Mouse (Mus musculus) liver, embryonic 16.5 days (tissue): ENCODE measurements around the gene Hist1h2aa. TPM values are rescaled to one million over a fixed set of nuclear protein-coding genes. Genes with fewer than 3 reads are reported as not detected.

ENCODE experiments used
- ATAC-seq: fragments of 200-750 bp; cut with Nextera tagmentation; 2 replicates; pipeline ENCODE4 v1.8.0; 2017; ENCODE audit warnings: low read depth, mild to moderate bottlenecking, moderate number of reproducible peaks, moderate library complexity
- H3K27ac ChIP-seq: fragments of 300-500 bp; sonication (generic); 2 replicates; pipeline ENCODE4 v1.5.1; 2014; ENCODE audit warnings: mild to moderate bottlenecking, low read length
- H3K27me3 ChIP-seq: fragments of 300-500 bp; sonication (generic); 2 replicates; pipeline ENCODE4 v1.6.1; 2014; ENCODE audit warnings: low read depth, low read length, mixed read lengths; ENCODE audit not compliant: control insufficient read depth, insufficient read depth
- H3K36me3 ChIP-seq: fragments of 300-500 bp; sonication (generic); 2 replicates; pipeline ENCODE4 v1.6.1; 2014; ENCODE audit warnings: mild to moderate bottlenecking; ENCODE audit not compliant: control insufficient read depth, insufficient read depth
- H3K4me1 ChIP-seq: fragments of 300-500 bp; sonication (generic); 2 replicates; pipeline ENCODE4 v1.6.1; 2014; ENCODE audit warnings: low read depth, low read length, mixed read lengths; ENCODE audit not compliant: control insufficient read depth
- H3K4me2 ChIP-seq: fragments of 300-500 bp; sonication (generic); 2 replicates; pipeline ENCODE4 v1.6.1; 2014; ENCODE audit warnings: low read depth, low read length, mixed read lengths
- H3K4me3 ChIP-seq: fragments of 300-500 bp; sonication (generic); 2 replicates; pipeline ENCODE4 v1.5.1; 2014; ENCODE audit warnings: low read depth, mild to moderate bottlenecking, low read length
- H3K9ac ChIP-seq: fragments of 300-500 bp; sonication (generic); 2 replicates; pipeline ENCODE4 v1.6.1; 2014; ENCODE audit warnings: low read depth, low read length
- H3K9me3 ChIP-seq: fragments of 300-500 bp; sonication (generic); replicated peaks from 2 replicates; pipeline ENCODE4 v1.6.1; 2016; ENCODE audit warnings: low read length; ENCODE audit not compliant: control insufficient read depth
- WGBS: fragments of 180-500 bp; shearing (Covaris S2); extraction: QIAGEN DNeasy Blood & Tissue Kit; methylation state at CpG from one replicate; pipeline ENCODE4 v1.1.7; 2014; ENCODE audit not compliant: insufficient replicate concordance; 5-methylcytosine and 5-hydroxymethylcytosine counted together
- polyA plus RNA-seq: library from polyadenylated mRNA; unstranded; fragments of >200 nt; fragmentation: Nextera tagmentation; extraction: Ambion mirVana; gene quantifications from 2 replicates; pipeline ENCODE4 v1.2.1, GENCODE M21; 2015

Gene Hist1h2aa
- polyA plus RNA-seq, 1 experiment from 2014 or later: not detected

DNA sequence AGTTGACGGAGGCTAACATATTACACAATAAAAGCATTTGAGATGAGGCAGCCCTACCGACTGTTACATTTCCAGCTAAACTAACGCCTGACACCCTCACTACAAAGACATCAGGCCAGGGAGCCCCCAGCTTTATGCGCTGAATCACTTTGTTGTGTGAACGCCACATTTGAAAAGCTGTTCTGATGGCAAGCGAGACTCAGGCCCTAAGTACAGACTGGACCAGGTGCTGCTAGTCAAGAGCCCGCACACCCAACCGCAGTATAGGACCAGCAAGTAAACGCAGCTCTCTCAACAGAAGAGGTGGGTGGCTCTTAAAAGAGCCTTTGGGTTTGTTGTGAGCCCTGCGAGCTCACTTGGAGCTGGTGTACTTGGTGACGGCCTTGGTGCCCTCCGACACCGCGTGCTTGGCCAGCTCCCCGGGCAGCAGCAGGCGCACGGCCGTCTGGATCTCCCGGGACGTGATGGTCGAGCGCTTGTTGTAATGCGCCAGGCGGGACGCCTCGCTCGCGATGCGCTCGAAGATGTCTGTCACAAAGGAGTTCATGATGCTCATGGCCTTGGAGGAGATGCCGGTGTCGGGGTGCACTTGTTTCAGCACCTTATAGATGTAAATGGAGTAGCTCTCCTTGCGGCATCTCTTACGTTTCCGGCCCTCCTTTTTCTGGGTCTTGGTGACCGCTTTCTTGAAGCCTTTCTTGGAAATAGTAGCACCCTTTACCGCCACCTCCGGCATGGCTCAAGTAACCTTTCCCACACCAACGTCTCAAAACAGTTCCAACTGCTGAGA lies 646 bp upstream of the Hist1h2aa start, which contains the start of gene Hist1h2ba:
Hist1h2ba (minus strand) TSS at position 736 of the 790 bp plus-strand sequence.
- Histone ChIP-seq H3K36me3 (no peaks in the 10 kb centered on the region), H3K4me1 (no peaks in the 10 kb centered on the region), H3K4me3 (no peak within 1 kb of the TSS), H3K9me3 (no peaks in the 10 kb centered on the region), H3K27ac (no peak within 1 kb of the TSS), H3K9ac (no peak within 1 kb of the TSS), H3K27me3 (no peaks in the 10 kb centered on the region), H3K4me2 (no peak within 1 kb of the TSS)
- 86% methylated on average over 35 of the region's 39 CpGs for WGBS
- no peak for ATAC-seq

GRCm38 (mm10) chr13:23938699-23939098 lies 4.4 kb downstream of the Hist1h2aa start:
- Histone ChIP-seq H3K9ac (no peak overlapping the region), H3K4me1 (no peaks in the 10 kb centered on the region), H3K27ac (no peak overlapping the region), H3K4me3 (no peak overlapping the region), H3K36me3 (no peaks in the 10 kb centered on the region), H3K27me3 (no peaks in the 10 kb centered on the region), H3K9me3 (no peaks in the 10 kb centered on the region), H3K4me2 (no peak overlapping the region)
- ATAC-seq: no peak
- 59% methylated on average over 1 of the region's 1 CpGs for WGBS

- 53% methylated on average over 6 of the region's 6 CpGs for WGBS
- Histone ChIP-seq H3K27me3 (no peaks in the 10 kb centered on the region), H3K4me3 (no peak overlapping the region), H3K4me1 (no peaks in the 10 kb centered on the region), H3K4me2 (no peak overlapping the region), H3K27ac (no peak overlapping the region), H3K9ac (no peak overlapping the region), H3K9me3 (no peaks in the 10 kb centered on the region), H3K36me3 (no peaks in the 10 kb centered on the region)
- no peak for ATAC-seq
These were observed 6.0 kb downstream of the Hist1h2aa start for GRCm38 (mm10) chr13:23940291-23940690.

DNA sequence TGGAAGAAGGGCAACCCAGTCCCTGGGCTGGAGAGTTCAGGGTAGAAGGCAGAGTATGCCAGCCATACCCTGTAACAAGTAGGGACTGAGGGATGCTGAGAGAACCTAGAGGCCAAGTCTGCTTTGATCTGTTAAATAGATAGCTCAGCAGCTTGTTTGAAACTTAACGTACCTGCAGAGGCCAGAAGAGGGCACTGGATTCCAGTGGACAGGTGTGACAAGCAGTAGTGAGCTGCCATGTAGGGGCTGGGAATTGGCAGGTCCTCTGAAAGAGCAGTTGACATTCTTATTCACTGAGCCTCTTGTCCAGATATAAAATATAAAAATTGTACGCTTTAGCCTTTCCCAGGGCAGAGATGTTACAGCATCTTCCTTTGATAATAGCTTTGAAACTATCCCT lies 8.6 kb downstream of the Hist1h2aa start:
- 60% methylated on average over 2 of the region's 2 CpGs for WGBS

GRCm38 (mm10) chr13:23946254-23946653 lies 12.0 kb downstream of the Hist1h2aa start:
- Histone ChIP-seq H3K9ac (no peak overlapping the region), H3K4me2 (no peak overlapping the region), H3K4me3 (no peak overlapping the region), H3K9me3 (no peaks in the 10 kb centered on the region), H3K4me1 (no peaks in the 10 kb centered on the region), H3K36me3 (no peaks in the 10 kb centered on the region), H3K27ac (no peak overlapping the region), H3K27me3 (no peaks in the 10 kb centered on the region)
- 47% methylated on average over 2 of the region's 2 CpGs for WGBS
- no peak for ATAC-seq

More for the DNA sequence above, 8.6 kb downstream of the Hist1h2aa start:
- H3K4me3 ChIP-seq: no peak overlapping the region
- no peaks in the 10 kb centered on the region for H3K36me3 ChIP-seq
- H3K4me1 ChIP-seq: no peaks in the 10 kb centered on the region
- no peak overlapping the region for H3K27ac ChIP-seq
- H3K4me2 ChIP-seq: no peak overlapping the region
- ATAC-seq: no peak
- H3K27me3 ChIP-seq: no peaks in the 10 kb centered on the region
- H3K9me3 ChIP-seq: no peaks in the 10 kb centered on the region
- H3K9ac ChIP-seq: no peak overlapping the region

DNA sequence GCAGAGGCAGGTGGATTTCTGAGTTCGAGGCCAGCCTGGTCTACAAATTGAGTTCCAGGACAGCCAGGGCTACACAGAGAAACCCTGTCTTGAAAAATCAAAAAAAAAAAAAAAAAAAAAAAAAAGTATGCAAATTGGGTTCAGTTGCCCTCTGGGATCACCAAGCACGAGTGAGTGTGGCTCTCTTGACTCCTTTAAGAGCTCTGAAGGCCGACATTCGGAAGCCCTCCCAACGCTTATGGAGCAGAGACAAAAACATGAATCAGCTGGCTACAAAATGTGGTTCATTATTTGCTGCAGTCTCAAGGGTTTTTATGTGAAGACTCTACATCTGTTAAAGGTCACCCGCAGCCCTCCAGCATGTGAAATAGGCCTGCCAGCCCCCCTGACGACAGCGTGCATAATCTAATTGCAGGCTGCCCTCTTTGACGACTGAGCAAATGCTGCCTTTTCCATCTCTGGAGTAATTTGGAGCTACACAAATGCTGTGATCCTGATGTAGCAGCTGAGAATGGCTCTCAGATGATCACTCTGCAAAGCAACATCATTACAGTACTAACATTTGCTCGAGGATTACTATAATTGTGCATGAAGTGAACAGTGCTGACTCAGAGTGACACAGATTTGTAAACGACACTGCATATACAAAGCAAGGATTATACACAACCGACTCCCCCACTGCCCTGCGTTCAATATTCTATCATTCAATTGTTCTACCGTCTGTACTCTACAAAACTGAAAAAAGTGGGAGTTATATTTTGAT lies 15.4 kb downstream of the Hist1h2aa start:
- ATAC-seq: no peak
- 61% methylated on average over 14 of the region's 14 CpGs for WGBS
- Histone ChIP-seq H3K9ac (no peak overlapping the region), H3K4me1 (no peaks in the 10 kb centered on the region), H3K4me3 (no peak overlapping the region), H3K36me3 (no peaks in the 10 kb centered on the region), H3K27me3 (no peaks in the 10 kb centered on the region), H3K9me3 (no peaks in the 10 kb centered on the region), H3K27ac (no peak overlapping the region), H3K4me2 (no peak overlapping the region)

GRCm38 (mm10) chr13:23950928-23951327 lies 16.7 kb downstream of the Hist1h2aa start:
- H3K4me2 ChIP-seq: no peak overlapping the region
- no peaks in the 10 kb centered on the region for H3K27me3 ChIP-seq
- no peak overlapping the region for H3K27ac ChIP-seq
- no peak overlapping the region for H3K9ac ChIP-seq
- no peaks in the 10 kb centered on the region for H3K9me3 ChIP-seq
- H3K36me3 ChIP-seq: no peaks in the 10 kb centered on the region
- no peak overlapping the region for H3K4me3 ChIP-seq
- no peaks in the 10 kb centered on the region for H3K4me1 ChIP-seq
- ATAC-seq: no peak
- 37% methylated on average over 3 of the region's 3 CpGs for WGBS

GRCm38 (mm10) chr13:23959776-23960175 lies 25.5 kb downstream of the Hist1h2aa start:
- H3K36me3 ChIP-seq: no peaks in the 10 kb centered on the region
- H3K27ac ChIP-seq: no peak overlapping the region
- WGBS: 12% methylated on average over 2 of the region's 2 CpGs
- no peak overlapping the region for H3K9ac ChIP-seq
- H3K27me3 ChIP-seq: no peaks in the 10 kb centered on the region
- no peak overlapping the region for H3K4me3 ChIP-seq
- H3K4me2 ChIP-seq: no peak overlapping the region
- no peak for ATAC-seq
- H3K4me1 ChIP-seq: no peaks in the 10 kb centered on the region
- H3K9me3 ChIP-seq: no peaks in the 10 kb centered on the region

GRCm38 (mm10) chr13:23964909-23965308 lies 30.6 kb downstream of the Hist1h2aa start:
- ATAC-seq: no peak
- H3K27ac ChIP-seq: no peak overlapping the region
- no peaks in the 10 kb centered on the region for H3K9me3 ChIP-seq
- WGBS: 41% methylated on average over 2 of the region's 2 CpGs
- no peaks in the 10 kb centered on the region for H3K27me3 ChIP-seq
- H3K4me3 ChIP-seq: no peak overlapping the region
- no peak overlapping the region for H3K4me2 ChIP-seq
- H3K36me3 ChIP-seq: no peaks in the 10 kb centered on the region
- no peaks in the 10 kb centered on the region for H3K4me1 ChIP-seq
- no peak overlapping the region for H3K9ac ChIP-seq
